Mouse (Mus musculus) spleen, adult 2 months (tissue): ENCODE measurements around the gene Gm8926. TPM values are rescaled to one million over a fixed set of nuclear protein-coding genes. Genes with fewer than 3 reads are reported as not detected.
"Not testable (repeated sequence)": the region's sequence is repeated elsewhere in the genome, so short reads cannot be mapped to it uniquely, and the experiment has no call there.

ENCODE experiments used
- DNase-seq, 2 experiments: peaks; one replicate each; pipeline versions ENCODE4 v3.0.0 to v3.0.0-alpha.2; 2012 to 2021; ENCODE audit warnings: low spot score in 2 of 2, low read depth in 1 of 2
- H3K27ac ChIP-seq: fragments of 200-500 bp; 2 replicates; pipeline ENCODE4 v1.5.1; 2012; ENCODE audit warnings: low read length, inconsistent platforms; ENCODE audit not compliant: insufficient read depth
- H3K27me3 ChIP-seq: fragments of 200-500 bp; 2 replicates; pipeline ENCODE4 v1.6.1; 2012; ENCODE audit warnings: mild to moderate bottlenecking, moderate library complexity, low read length, inconsistent platforms; ENCODE audit not compliant: control insufficient read depth, insufficient read depth
- H3K36me3 ChIP-seq: fragments of 200-500 bp; 2 replicates; pipeline ENCODE4 v1.6.1; 2012; ENCODE audit warnings: mild to moderate bottlenecking, low read length, inconsistent platforms; ENCODE audit not compliant: control insufficient read depth, insufficient read depth
- H3K4me1 ChIP-seq: fragments of 200-500 bp; 2 replicates; pipeline ENCODE4 v1.6.1; 2011; ENCODE audit warnings: inconsistent platforms; ENCODE audit not compliant: control insufficient read depth, insufficient read depth, insufficient read length
- H3K4me3 ChIP-seq: fragments of 200-500 bp; 2 replicates; pipeline ENCODE4 v1.5.1; 2011; ENCODE audit warnings: mild to moderate bottlenecking, inconsistent platforms; ENCODE audit not compliant: insufficient read depth, insufficient read length; ENCODE audit errors: extremely low read depth
- WGBS: fragments of 180-500 bp; shearing (Covaris S2); methylation state at CpG from one replicate; pipeline ENCODE4 v1.1.7; 2018; 5-methylcytosine and 5-hydroxymethylcytosine counted together
- polyA plus RNA-seq: library from polyadenylated mRNA; depleted of rRNA; stranded (reverse); fragments of >200 nt; gene quantifications from 2 replicates; pipeline ENCODE4 v1.2.3, GENCODE M21; 2012; rRNA removed

Gm8926 gene
- not detected in 2 replicates for polyA plus RNA-seq

DNA sequence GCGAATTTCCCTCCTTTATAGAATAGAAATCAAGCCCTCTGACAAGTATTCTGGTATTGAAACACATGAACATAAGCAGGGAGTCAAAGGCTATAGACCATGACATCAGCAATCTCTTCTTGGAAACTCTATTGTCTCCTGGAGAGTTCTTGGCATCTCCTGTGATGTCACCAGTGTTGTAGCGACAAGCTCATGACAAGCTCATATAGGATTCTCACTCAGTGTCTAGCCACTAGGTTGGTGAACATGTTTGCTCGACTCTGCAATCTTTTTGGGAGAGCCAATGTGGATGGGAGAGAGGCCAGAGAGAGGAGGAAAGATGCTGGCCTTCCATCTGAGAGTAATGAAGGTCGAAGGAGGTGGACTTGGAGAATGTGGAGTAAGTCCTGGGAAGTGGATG, at the start of gene Gm8926:
Gene Gm8926 (plus strand): TSS at position 301 of the 400 bp plus-strand sequence.
- H3K4me1 ChIP-seq, DNase-seq: not testable (repeated sequence)
- WGBS, result 83% methylated on average over 1 of the region's 4 CpGs

More for the DNA sequence above, at the start of gene Gm8926:
- H3K36me3 ChIP-seq, H3K27ac ChIP-seq, H3K4me3 ChIP-seq, H3K27me3 ChIP-seq: not testable (repeated sequence)

Other genes starting within 250 kb of the Gm8926 start
- gene Gm6460, start 175.6 kb upstream of the Gm8926 start, polyA plus RNA-seq, result 0.12 and 0.13 TPM in 2 replicates
- gene Gm8922, start 88.6 kb upstream of the Gm8926 start, polyA plus RNA-seq, result 0.09 TPM in 1 of 2 replicates, not detected in the other
- not detected in 2 replicates for gene Gm6465, start 75.0 kb downstream of the Gm8926 start, polyA plus RNA-seq
- gene 4933402N22Rik, start 147.5 kb downstream of the Gm8926 start, polyA plus RNA-seq, result not detected in 2 replicates